Mouse (Mus musculus) heart, postnatal 0 days (tissue): ENCODE results near the gene Usp2. TPM values are rescaled to one million over a fixed set of nuclear protein-coding genes. Genes with fewer than 3 reads are reported as not detected.

Experiments used
- ATAC-seq: fragments of 200-750 bp; cut with Nextera tagmentation; 2 replicates; pipeline ENCODE4 v1.8.0; 2017; ENCODE audit warnings: low read depth, moderate number of reproducible peaks, moderate library complexity; ENCODE audit not compliant: insufficient read depth
- DNase-seq: peaks from one replicate; pipeline ENCODE4 v3.0.0-alpha.2; 2016; ENCODE audit warnings: low spot score
- H3K27ac ChIP-seq: fragments of 300-500 bp; sonication (generic); 2 replicates; pipeline ENCODE4 v1.5.1; 2014; ENCODE audit warnings: low read depth, mild to moderate bottlenecking
- H3K27me3 ChIP-seq: fragments of 300-500 bp; sonication (generic); 2 replicates; pipeline ENCODE4 v1.6.1; 2014; ENCODE audit warnings: low read length, mixed read lengths; ENCODE audit not compliant: control insufficient read depth, insufficient read depth
- H3K36me3 ChIP-seq: fragments of 300-500 bp; sonication (generic); replicated peaks from 2 replicates; pipeline ENCODE4 v1.6.1; 2014; ENCODE audit warnings: low read length, mixed read lengths; ENCODE audit not compliant: control insufficient read depth, insufficient read depth
- H3K4me1 ChIP-seq: fragments of 300-500 bp; sonication (generic); 2 replicates; pipeline ENCODE4 v1.6.1; 2014; ENCODE audit warnings: antibody characterized with exemption; ENCODE audit not compliant: control insufficient read depth, insufficient read depth
- H3K4me2 ChIP-seq: fragments of 300-500 bp; sonication (generic); 2 replicates; pipeline ENCODE4 v1.6.1; 2014; ENCODE audit warnings: low read depth, mild to moderate bottlenecking, low read length, moderate library complexity
- H3K4me3 ChIP-seq: fragments of 300-500 bp; sonication (generic); 2 replicates; pipeline ENCODE4 v1.5.1; 2014; ENCODE audit warnings: low read depth, low read length
- H3K9ac ChIP-seq: fragments of 300-500 bp; sonication (generic); replicated peaks from 2 replicates; pipeline ENCODE4 v1.6.1; 2014; ENCODE audit warnings: low read depth, low read length, mixed read lengths
- H3K9me3 ChIP-seq: fragments of 300-500 bp; sonication (generic); replicated peaks from 2 replicates; pipeline ENCODE4 v1.6.1; 2016; ENCODE audit warnings: low read length; ENCODE audit not compliant: control insufficient read depth
- CTCF ChIP-seq: IDR thresholded peaks from 2 replicates; pipeline ENCODE4 v1.5.1; 2016; ENCODE audit warnings: antibody characterized with exemption, control low read depth, low read depth
- EP300 ChIP-seq: IDR thresholded peaks from 2 replicates; pipeline ENCODE4 v1.6.1; 2016; ENCODE audit warnings: antibody characterized with exemption, low read depth
- WGBS: fragments of 180-500 bp; shearing (Covaris S2); extraction: QIAGEN DNeasy Blood & Tissue Kit; methylation state at CpG from one replicate; pipeline ENCODE4 v1.1.7; 2014; 5-methylcytosine and 5-hydroxymethylcytosine counted together
- polyA plus RNA-seq: library from polyadenylated mRNA; unstranded; fragments of >200 nt; fragmentation: Nextera tagmentation; extraction: Ambion mirVana; gene quantifications from 2 replicates; pipeline ENCODE4 v1.2.1, GENCODE M21; 2015
- total RNA-seq: library from RNA; depleted of rRNA; stranded (reverse); fragments of >200 nt; gene quantifications from 2 replicates; pipeline ENCODE4 v1.2.3, GENCODE M21; 2014; ENCODE audit warnings: low replicate concordance

Usp2 gene
- total and polyA plus RNA-seq, 2 experiments from 2014 or later: 48.6 to 121 TPM

- H3K9ac ChIP-seq: no peak overlapping the region
- H3K36me3 ChIP-seq: no peaks in the 10 kb centered on the region
- H3K4me3 ChIP-seq: no peak overlapping the region
- no peak for ATAC-seq
- H3K27ac ChIP-seq: no peak overlapping the region
- H3K9me3 ChIP-seq: no peaks in the 10 kb centered on the region
- DNase-seq: no peak
- WGBS: 82% methylated on average over 5 of the region's 5 CpGs
- H3K4me1 ChIP-seq: peaks cover 67% of the 10 kb centered on the region
- no peaks in the 10 kb centered on the region for H3K27me3 ChIP-seq
- H3K4me2 ChIP-seq: no peak overlapping the region
- no peak for TF ChIP-seq CTCF
- TF ChIP-seq EP300: no peak
These were observed 14.8 kb downstream of the Usp2 start for GRCm38 (mm10) chr9:44081581-44081980.

GRCm38 (mm10) chr9:44082266-44082665, 15.4 kb downstream of the Usp2 start:
- Histone ChIP-seq H3K4me3 (no peak overlapping the region), H3K9ac (no peak overlapping the region), H3K36me3 (no peaks in the 10 kb centered on the region), H3K9me3 (no peaks in the 10 kb centered on the region), H3K27ac (peak overlapping the region; percentile 6), H3K4me1 (peaks cover 63% of the 10 kb centered on the region), H3K4me2 (no peak overlapping the region), H3K27me3 (no peaks in the 10 kb centered on the region)
- ATAC-seq (no peak), DNase-seq (no peak)
- TF ChIP-seq EP300 (no peak), CTCF (no peak)
- WGBS: 85% methylated on average over 5 of the region's 5 CpGs

GRCm38 (mm10) chr9:44083392-44084121, 16.7 kb downstream of the Usp2 start:
- DNase-seq: peak; percentile 79
- Histone ChIP-seq H3K27ac (peak overlapping the region; percentile 97), H3K36me3 (no peaks in the 10 kb centered on the region), H3K4me1 (peaks cover 56% of the 10 kb centered on the region), H3K4me3 (peak overlapping the region; percentile 79), H3K27me3 (no peaks in the 10 kb centered on the region), H3K4me2 (peak overlapping the region; percentile 95), H3K9ac (peak overlapping the region; percentile 96; the same call in 1 of the 2 replicates), H3K9me3 (no peaks in the 10 kb centered on the region)
- TF ChIP-seq CTCF (no peak), EP300 (peak; percentile 18; the same call in 1 of the 2 replicates)
- WGBS: 6% methylated on average over 23 of the region's 23 CpGs
- ATAC-seq: 0 out of 2 replicates have a peak, but pooled peaks have one; percentile 1

GRCm38 (mm10) chr9:44084236-44084635, 17.4 kb downstream of the Usp2 start:
- H3K27me3 ChIP-seq: no peaks in the 10 kb centered on the region
- no peak for DNase-seq
- ATAC-seq: no peak
- peak overlapping the region; percentile 97 for H3K27ac ChIP-seq
- WGBS: under 1% methylated on average over 14 of the region's 14 CpGs
- H3K4me3 ChIP-seq: peak overlapping the region; percentile 79
- H3K4me2 ChIP-seq: peak overlapping the region; percentile 95
- no peaks in the 10 kb centered on the region for H3K36me3 ChIP-seq
- peak overlapping the region; percentile 96; the same call in 1 of the 2 replicates for H3K9ac ChIP-seq
- TF ChIP-seq CTCF: no peak
- no peaks in the 10 kb centered on the region for H3K9me3 ChIP-seq
- peaks cover 60% of the 10 kb centered on the region for H3K4me1 ChIP-seq

- DNase-seq: peak; percentile 85
- no peaks in the 10 kb centered on the region for H3K27me3 ChIP-seq
- 0 out of 2 replicates have a peak, but pooled peaks cover 3% of the 10 kb centered on the region for H3K36me3 ChIP-seq
- TF ChIP-seq CTCF: no peak
- 0 out of 2 replicates have a peak, but pooled peaks have one; percentile 58 for TF ChIP-seq EP300
- H3K27ac ChIP-seq: peak overlapping the region; percentile 97
- peak; percentile 75 for ATAC-seq
- peak overlapping the region; percentile 79 for H3K4me3 ChIP-seq
- under 1% methylated on average over 35 of the region's 62 CpGs for WGBS
- peak overlapping the region; percentile 96 for H3K9ac ChIP-seq
- no peaks in the 10 kb centered on the region for H3K9me3 ChIP-seq
- peak overlapping the region; percentile 95 for H3K4me2 ChIP-seq
- H3K4me1 ChIP-seq: peaks cover 60% of the 10 kb centered on the region
These were observed 17.9 kb downstream of the Usp2 start for GRCm38 (mm10) chr9:44084659-44085229.
